Mouse (Mus musculus) heart, postnatal 0 days (tissue): ENCODE results near the gene Tprkb.
A peak's percentile ranks its signal among the peaks of the same experiment; 100 is the strongest.
"Not testable (repeated sequence)": the region's sequence is repeated elsewhere in the genome, so short reads cannot be mapped to it uniquely, and the experiment has no call there.

Experiments
- CTCF ChIP-seq: IDR thresholded peaks from 2 replicates; pipeline ENCODE4 v1.5.1; 2016; ENCODE audit warnings: antibody characterized with exemption, control low read depth, low read depth
- EP300 ChIP-seq: IDR thresholded peaks from 2 replicates; pipeline ENCODE4 v1.6.1; 2016; ENCODE audit warnings: antibody characterized with exemption, low read depth

DNA sequence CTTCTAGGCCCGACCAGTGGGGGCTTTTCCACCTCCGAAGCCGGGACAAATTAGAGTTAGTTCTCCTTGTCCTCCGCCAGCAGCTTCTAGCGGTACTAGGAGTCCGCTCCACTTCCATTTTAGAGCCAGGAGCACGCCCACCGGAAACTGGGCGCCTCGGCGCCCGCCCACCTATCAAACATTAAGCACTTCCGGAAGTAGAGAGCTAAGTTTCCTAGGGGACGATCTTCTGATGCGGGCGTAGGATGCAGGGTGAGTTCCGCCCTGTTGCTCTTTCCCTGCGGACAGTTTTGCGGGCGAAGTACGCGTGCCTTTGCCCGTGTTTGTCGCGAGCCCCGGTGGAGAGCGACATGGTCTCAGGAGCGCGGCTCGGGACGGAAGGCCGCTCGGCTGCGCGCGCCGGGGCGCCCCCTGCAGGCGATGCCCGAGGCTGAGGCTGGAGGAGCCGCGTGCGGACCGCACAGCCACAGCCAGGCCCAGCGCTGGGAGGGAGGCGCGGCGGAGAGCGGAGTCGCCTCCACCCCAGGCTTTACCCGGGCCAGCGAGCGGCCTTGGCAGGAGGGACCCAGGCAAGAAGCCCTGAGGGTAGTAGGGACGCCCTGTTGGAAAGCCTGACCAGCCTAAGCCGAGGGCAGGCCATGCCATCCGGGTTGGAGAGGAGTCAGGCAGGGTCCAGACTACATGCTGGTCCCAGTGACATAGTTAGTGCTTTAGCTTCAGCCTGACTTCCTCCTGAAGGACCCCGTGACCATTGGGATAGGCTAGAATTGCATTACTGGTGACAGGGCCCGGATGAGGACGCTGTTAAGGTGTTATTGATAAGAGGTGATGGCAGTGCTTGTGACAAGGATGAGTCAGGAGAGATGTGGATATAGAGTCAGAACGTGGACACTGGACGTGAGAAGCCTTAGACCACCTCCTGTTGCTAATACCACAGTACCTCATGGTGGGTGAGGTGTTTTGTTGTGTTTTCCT lies 4.2 kb downstream of the Tprkb start, which contains the start of gene Nat8f1:
- peak; percentile 51 for TF ChIP-seq CTCF
- TF ChIP-seq EP300 = not testable (repeated sequence)
